ENCODE assay signal across 12 mouse cellular contexts in the genomic region with DNA sequence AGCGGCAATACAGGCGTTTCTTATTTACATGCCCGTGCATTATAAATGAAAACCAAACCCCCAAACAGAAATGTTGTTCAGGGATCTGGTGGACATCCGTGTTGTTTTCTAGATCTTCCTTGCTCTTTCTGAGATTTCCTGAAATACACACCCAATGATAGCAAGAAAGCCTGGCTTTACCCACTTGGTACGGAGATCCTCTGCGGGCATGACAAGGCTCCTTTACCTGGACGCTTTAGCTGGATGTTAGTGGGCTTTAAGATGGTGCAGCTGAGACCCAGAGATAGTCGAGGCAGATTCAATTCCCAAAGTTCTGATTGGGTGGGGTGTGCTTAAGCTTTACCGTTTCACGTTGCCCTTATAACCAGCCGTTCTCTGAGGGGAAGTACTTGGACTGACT. TPM values are rescaled to one million over a fixed set of nuclear protein-coding genes. Genes with fewer than 3 reads are reported as not detected.
DNase-seq lines count a peak whose midpoint lies in the region; ATAC-seq and TF ChIP-seq lines count a peak whose summit lies in the region.
"Had no signal": no experiment of that assay in that cellular context is flagged by ENCODE, and none has a peak within 500 bp of the region (broad histone marks: within the 10 kb centered on the region; RNA-seq: fewer than 3 reads in every experiment).

No protein-coding gene starts in this region.

- peak overlapping the region; percentile 46 for H3K4me3 ChIP-seq in heart, embryonic 10.5 days
- peak overlapping the region; percentile 98 for H3K4me3 ChIP-seq in lung, adult 2 months (replicated peaks; ENCODE audit: extremely low read depth, low read depth, low read length)
- H3K4me3 ChIP-seq in intestine, embryonic 15.5 days (replicated peaks), result peak overlapping the region; percentile 26; the same call in 1 of the 2 replicates
- peak overlapping the region; percentile 21; the same call in 1 of the 2 replicates for H3K4me3 ChIP-seq in neural tube, embryonic 15.5 days (replicated peaks)

- H3K4me2 ChIP-seq in intestine, embryonic 15.5 days (replicated peaks), result 0 out of 2 replicates have a peak overlapping the region, but pooled peaks have one; percentile 49
- H3K4me2 ChIP-seq in neural tube, embryonic 15.5 days, result no peak overlapping the region

- TF ChIP-seq POLR2A in lung, adult 2 months (IDR thresholded peaks at IDR 0.05; ENCODE audit: borderline replicate concordance, extremely low read depth, low read depth, low read length), result no peak

- H3K27me3 ChIP-seq in heart, embryonic 10.5 days (ENCODE audit: insufficient read depth, poor library complexity, severe bottlenecking), result 0 out of 2 replicates have a peak, but pooled peaks cover 5% of the 10 kb centered on the region
- H3K27me3 ChIP-seq in intestine, embryonic 15.5 days (replicated peaks), result no peaks in the 10 kb centered on the region
- H3K27me3 ChIP-seq in neural tube, embryonic 15.5 days (replicated peaks), result no peaks in the 10 kb centered on the region

- H3K4me1 ChIP-seq in heart, embryonic 10.5 days, result peaks cover 53% of the 10 kb centered on the region
- H3K4me1 ChIP-seq in lung, adult 2 months (ENCODE audit: control insufficient read depth, insufficient read depth, low read length), result peaks cover 11% of the 10 kb centered on the region
- 0 out of 2 replicates have a peak, but pooled peaks cover 9% of the 10 kb centered on the region for H3K4me1 ChIP-seq in intestine, embryonic 15.5 days (replicated peaks)
- H3K4me1 ChIP-seq in neural tube, embryonic 15.5 days, result peaks cover 6% of the 10 kb centered on the region

- H3K9me3 ChIP-seq in heart, embryonic 10.5 days, result no peaks in the 10 kb centered on the region
- H3K9me3 ChIP-seq in intestine, embryonic 15.5 days, result no peaks in the 10 kb centered on the region
- no peaks in the 10 kb centered on the region for H3K9me3 ChIP-seq in neural tube, embryonic 15.5 days (replicated peaks)

- ATAC-seq in intestine, embryonic 15.5 days, result no peak
- no peak for ATAC-seq in neural tube, embryonic 15.5 days (ENCODE audit: low FRiP score)
- no peak for ATAC-seq in erythroid progenitor cell, adult 5-6 weeks (replicated peaks; ENCODE audit: low FRiP score, poor library complexity, severe bottlenecking)
- ATAC-seq: Patski had no signal

- H3K9ac ChIP-seq in intestine, embryonic 15.5 days, result no peak overlapping the region
- no peak overlapping the region for H3K9ac ChIP-seq in neural tube, embryonic 15.5 days (replicated peaks)

- no peaks in the 10 kb centered on the region for H3K36me3 ChIP-seq in heart, embryonic 10.5 days
- no peaks in the 10 kb centered on the region for H3K36me3 ChIP-seq in intestine, embryonic 15.5 days
- H3K36me3 ChIP-seq in neural tube, embryonic 15.5 days, result no peaks in the 10 kb centered on the region

- 73% methylated on average over 11 of the region's 11 CpGs for WGBS in heart, embryonic 10.5 days
- 30% methylated on average over 11 of the region's 11 CpGs for WGBS in lung, adult 2 months
- WGBS in intestine, embryonic 15.5 days, result 76% methylated on average over 11 of the region's 11 CpGs
- WGBS in neural tube, embryonic 15.5 days, result 81% methylated on average over 11 of the region's 11 CpGs

- no peak for TF ChIP-seq CTCF in lung, adult 2 months (IDR thresholded peaks at IDR 0.05; ENCODE audit: insufficient read depth, low read length)

- no peak for DNase-seq in heart, embryonic 10.5 days (ENCODE audit: low spot score)
- no peak for DNase-seq in heart, adult 18-20 months
- DNase-seq in lung, adult 2 months, result no peak
- DNase-seq in lung, postnatal 4 days, result no peak
- no peak for DNase-seq in right cerebral cortex, adult 2 months (ENCODE audit: low spot score in 2 of 2)
- DNase-seq: adrenal gland, postnatal 25 days; cerebellum, adult 18-20 months; gastrocnemius, postnatal 14 days had no signal

- H3K27ac ChIP-seq in heart, embryonic 10.5 days, result peak overlapping the region; percentile 36; the same call in 1 of the 2 replicates
- H3K27ac ChIP-seq in intestine, embryonic 15.5 days, result no peak overlapping the region
- no peak overlapping the region for H3K27ac ChIP-seq in neural tube, embryonic 15.5 days (replicated peaks)

RNA-seq across cellular contexts. Expression of a gene that starts 0.8 kb away (rescaled TPM):
- polyA plus RNA-seq in heart, embryonic 10.5 days (2016; fragmentation: Nextera tagmentation; extraction: Ambion mirVana), result 12.6 and 19.4 TPM in 2 replicates
- 100 to 1,000 TPM; 168 to 185 TPM for total RNA-seq in heart, adult 18-20 months (2021)
- polyA plus RNA-seq in lung, adult 2 months (2012; rRNA removed), result 242 and 327 TPM in 2 replicates
- polyA plus RNA-seq in intestine, embryonic 15.5 days (2015; fragmentation: Nextera tagmentation; extraction: Ambion mirVana), result 11.6 and 11.8 TPM in 2 replicates
- polyA plus RNA-seq in neural tube, embryonic 15.5 days (2015; fragmentation: Nextera tagmentation; extraction: Ambion mirVana), result 7.3 and 9.4 TPM in 2 replicates
- not detected in 2 replicates for total RNA-seq in erythroid progenitor cell, adult 5-6 weeks (2015; ENCODE audit: low replicate concordance)
- total RNA-seq in erythroid progenitor cell, adult 5-6 weeks (2017; ENCODE audit: low replicate concordance), result 0.39 and 1.4 TPM in 2 replicates

Comparison
In these comparisons a context has a peak if more than half of its experiments do, and no peak if none do; other contexts are left out.
1. H3K4me3 ChIP-seq: peak in every context shown above with its lines; median percentile 98 in lung, adult 2 months; 46 in heart, embryonic 10.5 days; 26 in intestine, embryonic 15.5 days; 21 in neural tube, embryonic 15.5 days.
2. RNA of a gene that starts 0.8 kb away (polyA plus RNA-seq): 242 to 327 TPM in lung, adult 2 months; 12.6 to 19.4 TPM in heart, embryonic 10.5 days, 11.6 to 11.8 TPM in intestine, embryonic 15.5 days and 7.3 to 9.4 TPM in neural tube, embryonic 15.5 days; every median in the first group is over 10 times any median in the second.